Mouse (Mus musculus) heart, embryonic 11.5 days (tissue): Measurements from ENCODE around the gene Arhgef38. TPM values are rescaled to one million over a fixed set of nuclear protein-coding genes. Genes with fewer than 3 reads are reported as not detected.
A peak's percentile ranks its signal among the peaks of the same experiment; 100 is the strongest.

Experiments used
- ATAC-seq: fragments of 200-750 bp; cut with Nextera tagmentation; replicated peaks from 2 replicates; pipeline ENCODE4 v1.8.0; 2017; ENCODE audit warnings: moderate library complexity; ENCODE audit not compliant: insufficient number of reproducible peaks, low FRiP score, low TSS enrichment
- H3K27ac ChIP-seq: fragments of 300-500 bp; sonication (generic); 2 replicates; pipeline ENCODE4 v1.5.1; 2014; ENCODE audit warnings: mild to moderate bottlenecking, low read depth, low read length
- H3K27me3 ChIP-seq: fragments of 300-500 bp; sonication (generic); 2 replicates; pipeline ENCODE4 v1.6.1; 2014; ENCODE audit warnings: mild to moderate bottlenecking, low read length, mixed read lengths; ENCODE audit not compliant: control insufficient read depth, insufficient read depth
- H3K36me3 ChIP-seq: fragments of 300-500 bp; sonication (generic); 2 replicates; pipeline ENCODE4 v1.6.1; 2014; ENCODE audit warnings: mild to moderate bottlenecking, low read length, moderate library complexity, mixed read lengths; ENCODE audit not compliant: control insufficient read depth, insufficient read depth
- H3K4me1 ChIP-seq: fragments of 300-500 bp; sonication (generic); 2 replicates; pipeline ENCODE4 v1.6.1; 2014; ENCODE audit warnings: low read length; ENCODE audit not compliant: control insufficient read depth, insufficient read depth
- H3K4me2 ChIP-seq: fragments of 300-500 bp; sonication (generic); 2 replicates; pipeline ENCODE4 v1.6.1; 2014; ENCODE audit warnings: mild to moderate bottlenecking, moderate library complexity
- H3K4me3 ChIP-seq: fragments of 300-500 bp; sonication (generic); 2 replicates; pipeline ENCODE4 v1.5.1; 2014; ENCODE audit warnings: low read depth, low read length
- H3K9ac ChIP-seq: fragments of 300-500 bp; sonication (generic); 2 replicates; pipeline ENCODE4 v1.6.1; 2014; ENCODE audit warnings: mild to moderate bottlenecking, low read depth, low read length, moderate library complexity
- H3K9me3 ChIP-seq: fragments of 300-500 bp; sonication (generic); replicated peaks from 2 replicates; pipeline ENCODE4 v1.6.1; 2016; ENCODE audit warnings: low read length; ENCODE audit not compliant: control insufficient read depth
- WGBS: fragments of 180-500 bp; shearing (Covaris S2); extraction: QIAGEN DNeasy Blood & Tissue Kit; methylation state at CpG from one replicate; pipeline ENCODE4 v1.1.7; 2014; ENCODE audit not compliant: insufficient replicate concordance; 5-methylcytosine and 5-hydroxymethylcytosine counted together
- polyA plus RNA-seq: library from polyadenylated mRNA; unstranded; fragments of >200 nt; fragmentation: Nextera tagmentation; extraction: Ambion mirVana; gene quantifications from 2 replicates; pipeline ENCODE4 v1.2.1, GENCODE M21; 2014

The Arhgef38 gene
- polyA plus RNA-seq, result not detected in 2 replicates

DNA sequence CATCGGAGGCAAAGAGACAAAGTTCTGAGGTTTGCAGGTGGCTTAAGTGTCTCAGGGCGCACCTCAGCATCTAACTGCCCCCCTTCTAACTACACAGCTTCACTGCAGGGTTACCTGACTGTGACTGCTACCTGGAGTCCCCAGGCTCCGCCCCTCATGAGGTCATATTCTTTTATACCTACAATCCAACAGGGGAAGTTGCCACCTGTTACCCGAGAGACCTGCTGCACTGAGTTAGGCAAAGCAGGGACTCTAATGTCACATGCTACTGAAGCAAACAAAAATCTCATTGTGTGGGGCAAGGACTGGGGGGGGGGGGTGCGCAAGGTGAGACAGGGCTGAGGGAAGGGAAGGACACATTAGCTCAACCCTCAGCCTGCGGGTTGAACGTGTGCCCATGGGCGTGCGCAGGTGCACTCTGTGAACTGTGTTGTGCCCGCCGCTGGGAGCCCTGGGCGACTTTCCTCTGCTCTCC, at the start of gene Arhgef38:
Gene Arhgef38 (minus strand): TSS at position 129 of the 475 bp plus-strand sequence.
- Histone ChIP-seq H3K4me1 (no peaks in the 10 kb centered on the region), H3K36me3 (no peaks in the 10 kb centered on the region), H3K27me3 (no peaks in the 10 kb centered on the region), H3K9ac (no peak within 1 kb of the TSS), H3K4me3 (no peak within 1 kb of the TSS), H3K27ac (no peak within 1 kb of the TSS), H3K9me3 (no peaks in the 10 kb centered on the region), H3K4me2 (no peak within 1 kb of the TSS)
- WGBS, result 49% methylated on average over 11 of the region's 12 CpGs
- no peak for ATAC-seq

GRCm38 (mm10) chr3:133271887-133272286, 37.1 kb upstream of the Arhgef38 start:
- Histone ChIP-seq H3K27me3 (no peaks in the 10 kb centered on the region), H3K9ac (no peak overlapping the region), H3K27ac (no peak overlapping the region), H3K4me1 (no peaks in the 10 kb centered on the region), H3K4me3 (no peak overlapping the region), H3K36me3 (no peaks in the 10 kb centered on the region), H3K4me2 (no peak overlapping the region), H3K9me3 (no peaks in the 10 kb centered on the region)
- no peak for ATAC-seq
- WGBS, result 10% methylated on average over 3 of the region's 3 CpGs

DNA sequence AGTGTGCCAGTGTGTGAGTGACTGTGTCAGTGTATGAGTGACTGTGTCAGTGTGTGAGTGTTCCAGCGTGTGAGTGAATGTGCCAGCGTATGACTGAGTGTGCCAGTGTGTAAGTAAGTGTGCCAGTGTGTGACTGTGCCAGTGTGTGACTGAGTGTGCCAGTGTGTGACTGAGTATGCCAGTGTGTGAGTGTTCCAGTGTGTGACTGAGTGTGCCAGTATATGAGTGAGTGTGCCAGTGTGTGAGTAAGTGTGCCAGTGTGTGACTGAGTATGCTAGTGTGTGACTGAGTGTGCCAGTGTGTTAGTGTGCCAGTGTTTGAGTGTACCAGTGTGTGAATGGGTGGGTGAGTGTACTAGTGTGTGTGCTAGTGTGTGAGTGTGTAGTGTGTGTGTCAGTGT, 24.1 kb upstream of the Arhgef38 start:
- Histone ChIP-seq H3K4me1 (no peaks in the 10 kb centered on the region), H3K27me3 (no peaks in the 10 kb centered on the region), H3K4me2 (no peak overlapping the region), H3K9ac (no peak overlapping the region), H3K4me3 (no peak overlapping the region), H3K36me3 (no peaks in the 10 kb centered on the region), H3K27ac (no peak overlapping the region), H3K9me3 (no peaks in the 10 kb centered on the region)
- peak; percentile 18; the same call in 1 of the 2 replicates for ATAC-seq
- WGBS, result 83% methylated on average over 2 of the region's 2 CpGs

DNA sequence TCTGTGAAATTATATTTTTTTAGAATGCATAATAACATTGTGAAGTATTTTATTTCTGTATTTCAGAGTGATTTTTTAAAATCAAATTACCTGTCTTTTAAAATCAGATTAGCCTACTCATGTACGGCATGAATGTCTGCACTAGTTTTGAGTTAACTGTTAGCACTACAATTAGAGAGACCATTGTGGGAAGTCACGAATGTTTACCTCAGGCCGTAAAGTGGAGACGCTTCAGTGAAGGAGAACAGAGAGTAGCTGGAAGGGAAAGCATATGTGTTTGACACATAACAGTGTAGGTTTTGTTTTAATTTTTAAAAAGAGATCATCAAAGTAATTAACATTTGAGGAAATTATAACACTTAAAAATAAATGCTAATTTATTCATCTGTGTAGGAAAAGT, 21.1 kb upstream of the Arhgef38 start:
- Histone ChIP-seq H3K27me3 (no peaks in the 10 kb centered on the region), H3K36me3 (no peaks in the 10 kb centered on the region), H3K4me1 (no peaks in the 10 kb centered on the region), H3K9ac (no peak overlapping the region), H3K9me3 (no peaks in the 10 kb centered on the region), H3K27ac (no peak overlapping the region), H3K4me2 (no peak overlapping the region), H3K4me3 (no peak overlapping the region)
- ATAC-seq, result no peak
- 82% methylated on average over 4 of the region's 4 CpGs for WGBS

DNA sequence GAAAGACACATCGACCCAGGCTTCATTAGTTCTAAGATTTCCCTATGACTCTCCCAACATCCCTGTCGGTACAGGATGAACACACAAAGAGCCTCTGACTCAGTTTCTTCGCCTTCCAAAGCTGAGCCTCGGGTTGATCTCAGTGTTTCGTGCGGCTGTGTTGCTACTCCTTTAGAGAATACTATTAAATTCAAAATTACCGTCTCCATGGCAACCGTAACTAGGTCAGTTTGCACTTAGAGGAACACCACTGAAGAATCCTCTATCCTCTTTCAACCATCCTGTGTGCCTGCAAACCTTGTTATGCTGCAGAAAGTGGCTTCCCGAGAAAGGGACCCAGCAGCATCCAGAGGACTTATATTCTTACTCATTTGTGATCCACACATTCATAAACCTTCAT, 9.3 kb upstream of the Arhgef38 start:
- 79% methylated on average over 9 of the region's 9 CpGs for WGBS
- Histone ChIP-seq H3K4me1 (no peaks in the 10 kb centered on the region), H3K9ac (no peak overlapping the region), H3K27ac (no peak overlapping the region), H3K36me3 (no peaks in the 10 kb centered on the region), H3K9me3 (no peaks in the 10 kb centered on the region), H3K4me3 (no peak overlapping the region), H3K27me3 (no peaks in the 10 kb centered on the region), H3K4me2 (no peak overlapping the region)
- no peak for ATAC-seq

DNA sequence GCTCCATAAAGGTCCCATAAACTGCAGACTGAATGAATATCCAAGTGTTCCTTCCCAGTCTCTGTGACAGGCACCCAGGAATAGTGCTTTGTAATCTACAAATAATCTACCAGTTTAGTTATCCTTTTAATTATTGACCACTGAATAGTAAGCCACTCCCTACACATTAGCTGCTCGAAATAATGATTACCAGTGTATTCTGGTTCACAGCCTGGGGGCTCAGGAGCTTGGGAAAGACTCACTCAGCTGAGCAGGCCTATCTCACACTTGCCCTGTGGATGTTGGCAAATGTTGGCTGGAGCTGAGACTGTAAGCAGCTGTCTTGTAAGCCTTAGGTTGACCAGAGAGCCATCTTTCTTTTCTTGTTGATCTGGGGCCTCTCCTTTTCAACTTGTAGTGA, 7.2 kb upstream of the Arhgef38 start:
- ATAC-seq, result no peak
- Histone ChIP-seq H3K27me3 (no peaks in the 10 kb centered on the region), H3K9ac (no peak overlapping the region), H3K9me3 (no peaks in the 10 kb centered on the region), H3K4me1 (no peaks in the 10 kb centered on the region), H3K36me3 (no peaks in the 10 kb centered on the region), H3K4me2 (no peak overlapping the region), H3K4me3 (no peak overlapping the region), H3K27ac (no peak overlapping the region)
- WGBS, result 67% methylated on average over 1 of the region's 1 CpGs

DNA sequence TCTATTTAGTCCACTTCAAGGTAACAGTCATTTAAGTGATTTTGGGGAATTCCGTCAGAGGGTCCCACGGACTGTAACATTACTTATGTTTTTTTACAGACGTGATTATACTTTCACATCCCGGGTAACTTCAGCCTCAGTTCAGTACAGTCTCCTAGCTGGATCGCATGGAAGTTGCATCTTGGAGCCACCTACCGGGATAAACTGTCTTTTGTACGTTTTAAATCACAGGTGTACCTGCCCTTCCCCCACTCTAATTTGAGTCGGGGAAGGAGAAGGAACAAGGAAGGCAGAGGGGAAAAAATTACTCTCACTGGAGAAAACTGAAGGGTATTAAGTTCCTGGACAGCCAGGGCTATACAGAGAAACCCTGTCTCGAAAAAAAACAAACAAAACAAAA, 756 bp downstream of the Arhgef38 start:
- Histone ChIP-seq H3K27me3 (no peaks in the 10 kb centered on the region), H3K9ac (no peak overlapping the region), H3K4me2 (no peak overlapping the region), H3K27ac (no peak overlapping the region), H3K36me3 (no peaks in the 10 kb centered on the region), H3K4me1 (no peaks in the 10 kb centered on the region), H3K9me3 (no peaks in the 10 kb centered on the region), H3K4me3 (no peak overlapping the region)
- ATAC-seq, result no peak
- WGBS, result 59% methylated on average over 9 of the region's 9 CpGs

DNA sequence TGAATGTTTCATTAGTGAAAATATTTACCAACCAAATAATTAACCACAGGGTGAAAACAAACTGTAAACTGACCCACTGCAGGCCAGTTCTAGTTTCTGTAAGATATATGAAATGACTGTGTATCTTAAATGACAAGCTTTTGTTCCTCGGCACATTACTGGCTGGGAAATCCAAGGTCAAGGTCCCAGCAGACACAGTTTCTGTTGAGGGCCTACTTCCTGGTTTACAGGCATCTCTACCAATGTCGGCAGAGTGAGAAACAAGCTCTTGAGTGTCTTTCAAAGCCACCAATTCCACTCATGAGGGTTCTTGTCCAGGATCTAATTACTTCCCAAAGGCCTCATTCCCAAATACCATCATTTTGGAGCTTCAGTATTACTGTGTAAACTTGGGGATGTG, 4.3 kb downstream of the Arhgef38 start:
- no peak for ATAC-seq
- H3K4me1 ChIP-seq, result no peaks in the 10 kb centered on the region
- H3K9ac ChIP-seq, result no peak overlapping the region
- H3K27me3 ChIP-seq, result no peaks in the 10 kb centered on the region
- no peak overlapping the region for H3K4me3 ChIP-seq
- no peaks in the 10 kb centered on the region for H3K36me3 ChIP-seq
- no peak overlapping the region for H3K27ac ChIP-seq
- WGBS, result 69% methylated on average over 2 of the region's 2 CpGs
- H3K4me2 ChIP-seq, result no peak overlapping the region
- H3K9me3 ChIP-seq, result no peaks in the 10 kb centered on the region

DNA sequence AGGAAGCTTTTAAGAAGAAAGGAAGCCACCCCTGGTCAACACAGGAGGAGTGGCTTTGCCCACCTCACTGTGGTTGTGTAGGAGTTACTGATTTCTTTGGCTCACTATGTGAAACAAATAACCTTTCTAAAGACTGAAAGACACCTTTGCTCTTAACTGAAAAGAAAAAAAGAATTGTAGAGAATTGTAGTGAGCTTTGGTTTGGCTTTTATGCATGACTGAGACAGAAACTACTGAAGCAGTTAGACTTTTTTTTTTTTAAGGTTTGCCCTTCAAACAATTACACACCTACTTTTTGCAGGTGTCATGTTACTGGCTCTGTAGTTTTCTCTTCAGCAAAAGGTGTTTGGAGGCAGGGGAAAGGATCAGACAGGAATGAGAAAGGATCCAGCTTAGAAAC, 5.2 kb downstream of the Arhgef38 start:
- H3K9ac ChIP-seq, result no peak overlapping the region
- H3K27ac ChIP-seq, result no peak overlapping the region
- H3K4me2 ChIP-seq, result no peak overlapping the region
- no peaks in the 10 kb centered on the region for H3K9me3 ChIP-seq
- H3K27me3 ChIP-seq, result no peaks in the 10 kb centered on the region
- no peak for ATAC-seq
- no peaks in the 10 kb centered on the region for H3K36me3 ChIP-seq
- H3K4me1 ChIP-seq, result no peaks in the 10 kb centered on the region
- no peak overlapping the region for H3K4me3 ChIP-seq
